Mouse (Mus musculus) hindbrain, embryonic 11.5 days (tissue): ENCODE results near the gene Lgr5. TPM values are rescaled to one million over a fixed set of nuclear protein-coding genes. Genes with fewer than 3 reads are reported as not detected.

Experiments used
- polyA plus RNA-seq: library from polyadenylated mRNA; unstranded; fragments of >200 nt; fragmentation: Nextera tagmentation; extraction: Ambion mirVana; gene quantifications from 2 replicates; pipeline ENCODE4 v1.2.1, GENCODE M21; 2014

The Lgr5 gene
- polyA plus RNA-seq, 1 experiment from 2014 or later = 6.4 TPM

Other genes starting within 250 kb of the Lgr5 start
- gene Tmem19, start 225.3 kb downstream of the Lgr5 start, polyA plus RNA-seq = 35.7 and 39.1 TPM in 2 replicates
- 26.8 and 31.1 TPM in 2 replicates for gene Thap2, start 203.3 kb downstream of the Lgr5 start, polyA plus RNA-seq
- 22.0 and 31.0 TPM in 2 replicates for gene Zfc3h1, start 202.8 kb downstream of the Lgr5 start, polyA plus RNA-seq
- 0.35 and 0.40 TPM in 2 replicates for gene A930009A15Rik, start 17.8 kb downstream of the Lgr5 start, polyA plus RNA-seq
- gene Tspan8, start 229.1 kb upstream of the Lgr5 start, polyA plus RNA-seq = 1.4 and 1.5 TPM in 2 replicates